Mouse (Mus musculus): Measurements from ENCODE around the gene Pf4. TPM values are rescaled to one million over a fixed set of nuclear protein-coding genes. Genes with fewer than 3 reads are reported as not detected.
"Not testable (repeated sequence)": the region's sequence is repeated elsewhere in the genome, so short reads cannot be mapped to it uniquely, and the experiment has no call there.

The Pf4 gene
- total RNA-seq, 2 experiments from 2014 or later, result 2.0 to 3.5 TPM

DNA sequence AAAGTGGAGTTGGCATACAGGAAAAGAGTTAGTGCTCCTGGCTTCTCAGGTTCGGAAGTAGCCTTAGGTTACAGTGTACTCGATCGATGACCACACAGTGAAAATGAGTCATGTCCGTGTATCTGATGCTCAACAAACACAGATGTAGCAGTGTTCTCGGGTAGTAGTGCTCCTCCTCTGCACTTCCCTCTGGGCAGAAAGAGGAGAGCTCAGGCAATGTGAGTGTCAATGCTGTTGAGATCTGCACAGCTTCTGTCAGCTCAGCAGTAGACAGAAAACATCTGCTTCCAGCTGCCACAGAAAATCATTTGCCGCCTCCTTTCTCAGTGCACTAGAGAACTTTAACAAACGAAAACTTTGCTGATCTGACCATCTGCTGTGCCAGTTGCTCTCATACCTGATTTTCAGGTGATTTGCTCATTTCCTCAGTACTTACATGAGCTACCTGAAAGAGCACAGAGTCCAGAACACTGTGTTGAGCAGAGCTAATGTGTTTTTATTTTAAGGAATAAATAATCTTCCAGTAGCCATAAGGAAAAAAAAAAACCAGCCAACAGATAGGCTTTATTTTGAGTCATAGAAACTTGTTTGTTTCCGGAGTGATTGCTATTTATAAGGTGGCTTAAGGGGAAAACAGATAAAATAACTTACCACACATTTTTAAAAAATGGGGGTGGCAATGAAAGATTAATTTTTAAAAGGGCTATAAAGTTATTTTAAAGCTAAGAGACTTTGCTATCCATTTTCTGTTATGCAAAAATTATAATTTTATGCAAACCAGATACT lies 6.2 kb upstream of the Pf4 start:
- Histone ChIP-seq H3K27ac (no peak overlapping the region), H3K4me3 (no peak overlapping the region)
- no peak for TF ChIP-seq CTCF (conservative IDR thresholded peaks at IDR 0.05)
- DNase-seq (ENCODE audit: low spot score in 2 of 2), result no peak

DNA sequence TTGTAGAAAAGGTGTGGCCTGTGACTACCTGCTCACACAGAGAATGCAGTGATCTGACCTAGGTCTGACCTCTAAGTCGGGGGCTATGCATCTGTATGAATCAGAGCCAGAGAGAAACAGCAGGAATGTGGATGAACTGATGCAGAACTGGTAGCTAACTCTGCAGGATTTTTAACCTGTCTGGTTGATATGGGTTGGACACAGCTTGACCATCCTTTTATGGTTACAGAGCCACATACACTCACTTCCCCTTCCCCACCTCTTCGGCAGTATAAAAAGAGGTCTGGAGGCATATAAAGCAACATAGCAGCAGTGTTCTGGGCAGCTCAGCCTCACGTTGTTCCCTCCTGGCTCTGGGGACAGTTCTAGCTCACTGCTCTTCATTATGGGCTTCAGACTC lies 4.0 kb upstream of the Pf4 start, which contains the start of gene Ppbp:
TSS of gene Ppbp (plus strand) at position 301 of the 400 bp plus-strand sequence.
- TF ChIP-seq CTCF (conservative IDR thresholded peaks at IDR 0.05), result no peak
- H3K4me3 ChIP-seq, result no peak within 1 kb of the TSS
- DNase-seq (ENCODE audit: low spot score in 2 of 2), result no peak
- H3K27ac ChIP-seq, result no peak within 1 kb of the TSS

DNA sequence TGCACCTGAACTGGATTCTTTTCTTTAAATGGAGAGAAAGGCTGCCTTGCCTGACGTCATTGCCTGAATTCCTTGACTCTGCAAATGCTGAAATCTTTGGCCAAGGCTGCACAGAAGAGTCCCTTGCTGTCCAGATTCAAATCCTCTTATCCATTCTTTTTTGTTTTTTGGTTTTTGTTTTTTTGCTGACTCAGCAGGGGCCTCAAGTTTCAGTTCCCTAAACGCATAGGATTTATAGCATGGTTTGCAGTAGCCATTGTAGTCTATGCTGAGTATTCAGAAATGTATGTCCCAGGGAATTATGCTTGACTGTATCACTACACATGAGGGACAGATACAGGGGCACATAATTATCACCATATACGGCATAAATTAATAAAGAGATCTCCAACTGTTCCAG lies 866 bp upstream of the Pf4 start:
- H3K27ac ChIP-seq, result no peak overlapping the region
- DNase-seq (ENCODE audit: low spot score in 2 of 2), result no peak
- H3K4me3 ChIP-seq, result no peak overlapping the region
- TF ChIP-seq CTCF (conservative IDR thresholded peaks at IDR 0.05), result no peak

DNA sequence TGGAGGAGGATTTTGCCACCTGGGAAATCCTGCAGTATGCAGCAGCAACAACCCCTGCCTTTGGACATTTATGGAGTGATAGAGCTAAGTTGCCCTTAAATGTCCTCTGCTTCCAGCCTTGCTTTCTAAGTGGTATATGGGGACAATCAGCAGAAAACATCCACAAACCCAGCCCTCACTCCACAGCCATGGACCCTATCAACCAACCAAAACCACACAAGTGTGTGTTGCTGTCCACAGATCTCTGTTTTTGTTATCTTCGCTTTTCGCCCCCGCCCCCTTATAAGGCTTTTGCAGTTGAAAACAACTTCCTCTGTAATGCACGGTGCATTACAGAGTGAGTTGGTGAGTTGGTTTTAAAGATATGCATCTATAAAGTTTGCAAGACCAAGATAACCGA lies 3.3 kb downstream of the Pf4 start:
- Histone ChIP-seq H3K27ac (no peak overlapping the region), H3K4me3 (no peak overlapping the region)
- no peak for TF ChIP-seq CTCF (conservative IDR thresholded peaks at IDR 0.05)
- no peak for DNase-seq (ENCODE audit: low spot score in 2 of 2)

DNA sequence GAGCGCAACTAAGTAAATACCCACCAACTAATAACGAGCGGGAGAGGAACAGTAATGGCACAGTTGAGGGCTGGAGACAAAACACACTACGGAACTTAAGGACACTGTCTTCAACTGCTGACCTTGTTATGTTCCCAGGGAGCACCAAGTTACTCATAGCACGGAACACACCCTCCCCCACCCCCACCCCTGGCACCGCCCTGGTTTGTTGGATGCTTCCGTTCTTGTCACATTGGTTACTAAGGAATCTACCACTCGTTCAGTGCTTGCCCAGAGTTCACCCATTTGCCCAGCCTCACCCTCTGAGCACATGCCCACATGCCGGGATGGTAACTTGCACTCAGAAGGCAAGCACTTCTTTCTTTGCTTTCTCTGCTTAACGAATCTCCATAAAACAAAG lies 5.4 kb downstream of the Pf4 start:
- TF ChIP-seq CTCF (conservative IDR thresholded peaks at IDR 0.05), result no peak
- H3K27ac ChIP-seq, result no peak overlapping the region
- H3K4me3 ChIP-seq, result no peak overlapping the region
- DNase-seq (ENCODE audit: low spot score in 2 of 2), result no peak

DNA sequence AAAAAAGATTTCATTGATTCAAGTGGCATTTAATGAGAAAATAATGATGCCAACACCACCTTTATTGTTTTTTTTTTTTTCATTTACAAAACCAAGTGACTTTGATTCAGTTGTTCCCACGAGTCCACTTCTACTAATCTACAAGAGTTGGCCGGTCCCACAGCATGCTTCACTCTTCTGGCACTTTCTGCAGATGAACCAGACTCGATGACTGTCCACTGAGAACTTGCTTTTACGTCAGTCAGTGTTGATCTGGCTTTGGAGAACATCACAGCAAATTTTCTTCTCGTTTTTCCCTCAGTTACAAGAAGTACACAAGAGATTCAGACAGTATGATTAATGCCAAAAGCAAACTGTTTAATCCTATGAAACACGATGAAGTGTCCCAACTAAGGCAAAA lies 6.6 kb downstream of the Pf4 start:
- DNase-seq (ENCODE audit: low spot score in 2 of 2), result no peak
- H3K27ac ChIP-seq, result no peak overlapping the region
- TF ChIP-seq CTCF (conservative IDR thresholded peaks at IDR 0.05), result no peak
- no peak overlapping the region for H3K4me3 ChIP-seq

DNA sequence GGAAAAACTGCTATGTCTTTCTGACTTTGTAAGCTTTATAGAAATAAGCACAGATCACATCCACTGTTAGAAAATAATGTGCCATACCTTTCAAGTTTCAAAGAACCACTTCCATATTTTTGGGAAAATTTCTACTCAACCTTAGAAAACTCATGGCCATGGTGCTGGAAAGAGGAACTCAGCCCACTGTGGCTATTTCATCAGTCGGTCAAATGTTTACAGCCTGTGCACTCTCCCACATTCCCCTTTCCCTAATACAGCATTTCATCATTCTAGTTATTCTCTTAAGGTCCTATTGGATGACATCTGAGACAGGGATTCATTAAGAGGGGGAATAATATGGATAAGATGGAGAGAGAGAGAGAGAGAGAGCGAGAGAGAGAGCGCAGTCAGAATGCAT lies 11.5 kb downstream of the Pf4 start:
- no peak for DNase-seq (ENCODE audit: low spot score in 2 of 2)
- no peak for TF ChIP-seq CTCF (conservative IDR thresholded peaks at IDR 0.05)
- Histone ChIP-seq H3K4me3 (no peak overlapping the region), H3K27ac (no peak overlapping the region)

DNA sequence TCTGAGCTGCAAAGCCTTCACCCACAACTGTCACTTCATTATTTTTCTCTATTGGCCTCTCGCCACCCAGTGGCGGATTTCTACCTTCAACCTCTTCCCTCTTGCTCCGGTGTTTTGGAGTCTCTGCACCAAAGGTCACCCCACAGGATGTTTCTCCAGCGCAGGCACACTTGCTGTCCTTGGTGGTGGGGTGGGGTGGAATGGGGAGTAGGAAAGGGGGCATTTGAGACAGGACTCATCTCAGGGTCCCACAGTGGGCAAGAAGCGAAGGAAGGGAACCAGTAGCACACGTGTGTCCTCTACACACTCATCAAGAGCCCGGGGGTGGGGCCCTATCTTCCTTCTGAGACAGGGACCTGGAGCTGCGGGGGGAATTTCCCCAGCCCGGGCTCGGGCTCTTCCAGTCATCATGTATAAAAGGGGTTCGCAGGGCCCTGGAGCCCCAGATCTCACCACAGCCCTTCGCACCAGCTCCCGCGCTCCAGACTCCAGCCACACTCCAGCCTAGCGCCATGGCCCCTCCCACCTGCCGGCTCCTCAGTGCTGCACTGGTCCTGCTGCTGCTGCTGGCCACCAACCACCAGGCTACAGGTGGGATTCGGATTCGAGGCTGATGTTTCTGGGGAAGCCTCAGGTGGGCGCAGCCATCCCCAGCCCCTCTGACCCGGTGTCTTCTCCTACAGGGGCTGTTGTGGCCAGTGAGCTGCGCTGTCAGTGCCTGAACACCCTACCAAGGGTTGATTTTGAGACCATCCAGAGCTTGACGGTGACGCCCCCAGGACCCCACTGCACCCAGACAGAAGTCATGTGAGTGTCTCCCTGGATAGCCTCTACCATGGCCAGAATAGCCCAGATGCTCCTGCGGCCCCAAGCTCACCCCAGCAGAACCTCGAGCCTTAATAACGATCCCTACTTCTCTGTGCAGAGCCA lies 13.7 kb downstream of the Pf4 start, which contains the start of gene Cxcl3:
TSS of gene Cxcl3 (plus strand) at position 445 of the 930 bp plus-strand sequence.
- Histone ChIP-seq H3K4me3 (no peak within 1 kb of the TSS; the same call in 1 of the 2 replicates), H3K27ac (no peak within 1 kb of the TSS)
- TF ChIP-seq CTCF (conservative IDR thresholded peaks at IDR 0.05), result peak; percentile 49
- no peak for DNase-seq (ENCODE audit: low spot score in 2 of 2)

DNA sequence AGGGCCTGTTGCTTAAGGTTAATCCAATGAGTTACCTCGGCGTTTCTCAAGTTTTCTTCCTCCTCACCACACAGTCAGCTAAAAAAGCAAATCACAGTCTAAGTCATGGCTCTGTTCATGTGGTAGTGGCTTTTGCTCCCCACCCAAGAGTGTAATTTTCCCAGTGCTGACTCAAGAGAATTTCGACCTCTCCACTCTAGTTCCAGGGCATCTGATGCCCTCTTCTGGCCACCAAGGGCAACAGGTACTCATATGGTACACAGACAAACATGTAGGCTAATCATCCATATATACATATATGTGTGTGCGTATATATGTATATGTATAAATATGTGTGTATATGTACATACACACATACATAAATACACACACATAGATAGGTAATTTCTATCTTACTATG lies 15.9 kb downstream of the Pf4 start:
- no peak overlapping the region for H3K4me3 ChIP-seq
- no peak overlapping the region for H3K27ac ChIP-seq
- peak; percentile 61 for TF ChIP-seq CTCF (conservative IDR thresholded peaks at IDR 0.05)
- DNase-seq (ENCODE audit: low spot score in 2 of 2), result no peak

DNA sequence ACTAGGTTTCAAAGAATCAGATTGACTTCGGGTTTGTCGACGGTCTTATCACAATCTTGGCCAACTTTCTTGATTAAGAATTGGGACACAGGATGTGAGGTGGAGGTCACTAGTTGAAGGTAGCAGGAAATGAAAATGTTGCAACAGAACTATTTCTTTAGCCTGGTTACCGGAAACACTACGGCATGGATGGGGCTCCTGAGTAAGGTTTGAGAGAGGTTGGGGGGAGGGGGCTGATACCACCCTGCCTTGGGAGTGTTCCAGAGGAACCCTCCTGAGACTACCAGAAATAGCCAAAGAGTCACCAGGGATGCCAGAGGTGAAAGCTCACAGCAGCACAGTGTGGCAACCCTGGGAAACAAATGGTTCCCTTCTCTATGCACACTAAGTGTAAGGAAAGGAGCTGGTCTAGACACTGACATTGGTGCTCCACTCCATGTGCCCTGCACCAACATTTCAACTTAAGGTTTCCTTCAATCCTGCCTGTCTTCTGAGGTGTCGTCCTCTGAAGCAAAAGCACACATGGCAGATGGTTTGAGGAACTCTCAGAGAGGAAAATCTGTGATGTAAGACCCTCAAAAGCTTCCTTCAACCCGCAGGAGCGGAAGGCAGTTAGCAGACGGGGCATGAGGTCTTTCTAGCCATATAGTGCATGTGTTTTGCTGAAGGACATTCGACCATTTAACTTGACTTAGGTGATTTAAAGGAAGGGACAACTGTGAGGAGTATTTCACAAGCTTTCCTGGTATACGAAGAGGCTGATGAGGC lies 17.3 kb downstream of the Pf4 start:
- Histone ChIP-seq H3K27ac (no peak overlapping the region), H3K4me3 (no peak overlapping the region)
- DNase-seq (ENCODE audit: low spot score in 2 of 2), result no peak
- TF ChIP-seq CTCF (conservative IDR thresholded peaks at IDR 0.05), result no peak

DNA sequence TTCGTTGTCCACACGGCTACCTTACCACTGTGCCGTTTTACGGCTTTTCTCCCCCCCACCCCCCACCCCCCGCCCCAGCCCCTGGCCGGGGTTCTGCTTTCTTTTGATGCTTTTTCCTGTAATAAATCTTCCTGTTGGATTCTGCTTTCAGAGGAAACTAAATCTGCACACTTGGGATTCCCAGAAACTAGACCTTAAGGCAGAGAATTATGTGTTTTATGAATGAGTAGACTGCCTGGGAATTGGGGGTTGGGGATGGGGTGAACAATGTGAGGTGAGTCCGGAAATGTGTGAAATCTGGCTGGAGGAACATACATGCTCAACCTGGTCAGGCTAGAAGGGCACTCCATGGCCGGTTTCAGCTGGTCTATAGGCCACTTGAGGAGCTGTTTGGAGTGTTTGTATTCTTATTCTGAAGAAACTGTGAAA lies 17.9 kb downstream of the Pf4 start:
- H3K27ac ChIP-seq, result no peak overlapping the region
- H3K4me3 ChIP-seq, result no peak overlapping the region
- no peak for TF ChIP-seq CTCF (conservative IDR thresholded peaks at IDR 0.05)
- no peak for DNase-seq (ENCODE audit: low spot score in 2 of 2)

DNA sequence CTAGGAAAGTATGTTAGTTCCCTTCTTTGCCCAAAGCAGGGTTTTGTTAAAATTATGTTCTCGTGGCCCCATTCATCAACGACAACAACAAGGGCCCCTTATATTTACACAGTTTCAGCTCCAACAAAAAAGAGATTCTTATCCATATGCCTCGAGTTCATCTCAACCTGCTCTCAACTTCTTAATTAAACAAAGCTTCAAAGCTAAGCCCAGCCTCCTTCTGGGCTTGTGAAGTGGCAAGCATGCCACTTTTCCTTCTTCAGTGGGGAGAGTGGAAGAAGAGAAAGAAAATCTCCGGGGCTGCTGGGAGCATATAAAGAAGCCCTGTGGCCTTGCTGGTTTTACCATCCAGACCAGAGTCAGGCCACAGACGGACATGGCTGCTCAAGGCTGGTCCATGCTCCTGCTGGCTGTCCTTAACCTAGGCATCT lies 22.0 kb downstream of the Pf4 start, which contains the start of gene Cxcl15:
TSS of gene Cxcl15 (plus strand) at position 340 of the 431 bp plus-strand sequence.
- Histone ChIP-seq H3K27ac (no peak within 1 kb of the TSS), H3K4me3 (no peak within 1 kb of the TSS)
- no peak for DNase-seq (ENCODE audit: low spot score in 2 of 2)
- TF ChIP-seq CTCF (conservative IDR thresholded peaks at IDR 0.05), result no peak

DNA sequence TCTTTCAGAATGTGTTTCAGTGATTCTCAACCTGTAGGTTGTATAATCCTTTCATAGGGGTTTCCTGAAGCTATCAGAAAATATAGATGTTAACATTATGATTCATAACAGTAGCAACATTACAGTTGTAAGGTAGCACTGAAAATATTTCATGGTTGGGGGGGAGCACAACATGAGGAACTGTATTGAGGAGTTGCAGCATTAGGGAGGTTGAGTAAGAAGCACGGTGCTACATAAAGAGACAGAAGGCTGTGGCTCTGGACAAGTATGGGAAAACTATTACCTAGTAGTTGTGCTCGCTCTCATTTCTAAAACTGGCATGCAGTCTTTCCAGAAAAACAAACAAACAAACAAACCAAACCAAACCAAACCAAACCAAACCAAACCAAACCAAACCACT lies 23.2 kb downstream of the Pf4 start:
- not testable (repeated sequence) for H3K27ac ChIP-seq; DNase-seq (ENCODE audit: low spot score in 2 of 2)

More for the DNA sequence above, 23.2 kb downstream of the Pf4 start:
- H3K4me3 ChIP-seq, result not testable (repeated sequence)
